Comparison of ENCODE assay signal across 8 mouse cellular contexts in the genomic region with DNA sequence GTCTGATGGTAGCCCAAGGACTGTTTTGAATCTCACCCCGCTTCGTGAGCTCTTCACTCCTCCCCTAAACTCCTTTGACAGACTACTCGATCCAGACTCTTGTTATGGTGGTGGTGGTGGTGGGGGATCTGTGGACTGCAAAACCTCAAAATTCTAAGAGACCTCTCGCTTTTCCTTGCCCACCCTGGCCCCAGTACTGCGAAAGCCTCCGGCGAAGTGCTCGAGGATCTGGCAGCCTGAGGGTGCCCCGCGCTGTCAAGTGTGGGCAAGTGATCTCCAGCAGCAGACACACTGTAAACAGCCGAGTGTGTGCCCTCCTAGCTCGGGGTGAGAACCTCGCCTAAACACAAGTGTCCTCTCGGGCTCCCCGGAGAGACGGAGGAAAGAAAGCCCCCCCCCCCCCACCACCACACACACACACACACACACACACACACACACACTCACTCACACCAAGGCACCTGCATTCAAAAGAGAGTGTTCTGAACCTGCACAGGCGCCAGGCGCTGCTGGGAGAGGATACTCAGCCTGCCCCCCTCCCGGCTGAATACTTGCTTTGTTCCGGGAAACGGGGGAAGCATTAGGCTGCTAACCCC. TPM values are rescaled to one million over a fixed set of nuclear protein-coding genes. Genes with fewer than 3 reads are reported as not detected.
DNase-seq lines count a peak whose midpoint lies in the region; ATAC-seq and TF ChIP-seq lines count a peak whose summit lies in the region.

No protein-coding gene starts in this region.

- peaks cover 100% of the 10 kb centered on the region for H3K27me3 ChIP-seq in forebrain, embryonic 10.5 days (ENCODE audit: poor library complexity, severe bottlenecking)
- peaks cover 34% of the 10 kb centered on the region for H3K27me3 ChIP-seq in limb, embryonic 14.5 days (ENCODE audit: control insufficient read depth, insufficient read depth, low read length)
- peaks cover 15% of the 10 kb centered on the region; the same call in 1 of the 2 replicates for H3K27me3 ChIP-seq in stomach, embryonic 14.5 days (ENCODE audit: control insufficient read depth, insufficient read depth, low read length)

- TF ChIP-seq POLR2A in limb, embryonic 14.5 days (IDR thresholded peaks at IDR 0.05; ENCODE audit: borderline replicate concordance, extremely low read depth, insufficient read depth, insufficient read length), result no peak

- no peak for ATAC-seq in limb, embryonic 14.5 days (ENCODE audit: low FRiP score, low read depth)
- ATAC-seq in stomach, embryonic 14.5 days (ENCODE audit: insufficient number of reproducible peaks, insufficient read depth, low FRiP score, low read depth), result no peak

- TF ChIP-seq CTCF in layer of hippocampus, adult 2 months (conservative IDR thresholded peaks at IDR 0.05), result no peak

- H3K4me3 ChIP-seq in layer of hippocampus, adult 2 months, result peak overlapping the region; percentile 40; the same call in 1 of the 2 replicates
- peak overlapping the region; percentile 51 for H3K4me3 ChIP-seq in forebrain, embryonic 10.5 days
- H3K4me3 ChIP-seq in limb, embryonic 14.5 days (replicated peaks; ENCODE audit: low read length), result peak overlapping the region; percentile 26
- H3K4me3 ChIP-seq in stomach, embryonic 14.5 days (ENCODE audit: low read depth, low read length), result peak overlapping the region; percentile 13

- H3K9ac ChIP-seq in limb, embryonic 14.5 days (ENCODE audit: low read depth, low read length, severe bottlenecking), result peak overlapping the region; percentile 38; the same call in 1 of the 2 replicates
- H3K9ac ChIP-seq in stomach, embryonic 14.5 days (replicated peaks; ENCODE audit: low read depth, low read length), result no peak overlapping the region

- 1% methylated on average over 17 of the region's 21 CpGs for WGBS in forebrain, embryonic 10.5 days
- 7% methylated on average over 21 of the region's 21 CpGs for WGBS in limb, embryonic 14.5 days
- WGBS in stomach, embryonic 14.5 days, result 13% methylated on average over 20 of the region's 21 CpGs

- H3K9me3 ChIP-seq in forebrain, embryonic 10.5 days, result no peaks in the 10 kb centered on the region
- no peaks in the 10 kb centered on the region for H3K9me3 ChIP-seq in limb, embryonic 14.5 days (ENCODE audit: control insufficient read depth, low read length)
- no peaks in the 10 kb centered on the region for H3K9me3 ChIP-seq in stomach, embryonic 14.5 days (ENCODE audit: control insufficient read depth, low read depth, low read length)

- no peak overlapping the region; the same call in 1 of the 2 replicates for H3K27ac ChIP-seq in layer of hippocampus, adult 2 months
- H3K27ac ChIP-seq in forebrain, embryonic 10.5 days, result peak overlapping the region; percentile 89
- no peak overlapping the region for H3K27ac ChIP-seq in limb, embryonic 14.5 days (replicated peaks; ENCODE audit: low read depth, low read length)
- H3K27ac ChIP-seq in stomach, embryonic 14.5 days (ENCODE audit: low read length), result peak overlapping the region; percentile 66; the same call in 1 of the 2 replicates

- H3K36me3 ChIP-seq in forebrain, embryonic 10.5 days (replicated peaks), result no peaks in the 10 kb centered on the region
- H3K36me3 ChIP-seq in limb, embryonic 14.5 days (ENCODE audit: control insufficient read depth, insufficient read depth, low read length), result no peaks in the 10 kb centered on the region
- no peaks in the 10 kb centered on the region for H3K36me3 ChIP-seq in stomach, embryonic 14.5 days (ENCODE audit: control insufficient read depth, insufficient read depth, low read length)

- H3K4me2 ChIP-seq in limb, embryonic 14.5 days (replicated peaks; ENCODE audit: low read depth, low read length, severe bottlenecking), result peak overlapping the region; percentile 73
- peak overlapping the region; percentile 69 for H3K4me2 ChIP-seq in stomach, embryonic 14.5 days (replicated peaks; ENCODE audit: low read depth, low read length)

- DNase-seq in layer of hippocampus, adult 2 months (ENCODE audit: low spot score in 2 of 2), result no peak
- no peak for DNase-seq in layer of hippocampus, adult 11-12 months (ENCODE audit: low spot score)
- peak; percentile 18 for DNase-seq in forebrain, embryonic 10.5 days (ENCODE audit: extremely low spot score, low spot score)
- DNase-seq in limb, embryonic 14.5 days (ENCODE audit: low spot score), result no peak
- DNase-seq in frontal cortex, postnatal 25 days (ENCODE audit: low spot score in 2 of 2), result no peak
- no peak for DNase-seq in spleen, postnatal 4 days (ENCODE audit: low spot score in 2 of 2)
- DNase-seq in cerebellum, postnatal 4 days (ENCODE audit: low spot score in 2 of 2), result no peak

- peaks cover 91% of the 10 kb centered on the region for H3K4me1 ChIP-seq in forebrain, embryonic 10.5 days
- peaks cover 33% of the 10 kb centered on the region for H3K4me1 ChIP-seq in limb, embryonic 14.5 days (ENCODE audit: control insufficient read depth, insufficient read depth, low read length)
- peaks cover 16% of the 10 kb centered on the region for H3K4me1 ChIP-seq in stomach, embryonic 14.5 days (ENCODE audit: control insufficient read depth, insufficient read depth, low read length)

RNA-seq across cellular contexts. Expression of gene Bcor, which starts 26.2 kb away (rescaled TPM):
- total RNA-seq in layer of hippocampus, adult 2 months (2021), result 10 to 100 TPM; 16.7 to 21.3 TPM
- polyA plus RNA-seq in forebrain, embryonic 10.5 days (2016; fragmentation: Nextera tagmentation; extraction: Ambion mirVana), result 18.0 and 18.9 TPM in 2 replicates
- polyA plus RNA-seq in limb, embryonic 14.5 days (2012; rRNA removed), result 20.0 and 22.5 TPM in 2 replicates
- polyA plus RNA-seq in limb, embryonic 14.5 days (2014; fragmentation: Nextera tagmentation; extraction: Ambion mirVana), result 17.0 and 18.1 TPM in 2 replicates
- polyA plus RNA-seq in stomach, embryonic 14.5 days (2014; fragmentation: Nextera tagmentation; extraction: Ambion mirVana), result 20.6 and 21.2 TPM in 2 replicates

Comparison
In these comparisons a context has a peak if more than half of its experiments do, and no peak if none do; other contexts are left out.
1. H3K27ac ChIP-seq: peak in forebrain, embryonic 10.5 days (single experiment) and stomach, embryonic 14.5 days (single experiment); none in layer of hippocampus, adult 2 months (single experiment) and limb, embryonic 14.5 days (single experiment).
2. Peak in every context shown above with its lines, with median percentiles within 50 percentile points of each other: H3K4me3 ChIP-seq.